Mouse (Mus musculus): ENCODE results near the gene Vnn1. TPM values are rescaled to one million over a fixed set of nuclear protein-coding genes. Genes with fewer than 3 reads are reported as not detected.

Gene Vnn1
- total and polyA plus RNA-seq, 3 experiments = not detected

- dilution Hi-C loops (cut with MboI; ENCODE audit: extremely low pct_ligation_motif_present, extremely low pct_unique_long_range_greater_than_20kb, low sequenced_read_pairs) = no loop called here
- TF ChIP-seq ZKSCAN1 (IDR thresholded peaks at IDR 0.05; ENCODE audit: borderline replicate concordance, low read depth, low read length) (no peak), CHD2 (IDR thresholded peaks at IDR 0.05; ENCODE audit: low read length) (no peak), NELFE (IDR thresholded peaks at IDR 0.05; ENCODE audit: low read depth, low read length) (no peak), POLR2A (IDR thresholded peaks at IDR 0.05; ENCODE audit: low read depth, low read length) (no peak), POLR2AphosphoS2 (IDR thresholded peaks at IDR 0.05; ENCODE audit: low read depth, low read length) (no peak), HCFC1 (IDR thresholded peaks at IDR 0.05; ENCODE audit: low read depth, low read length) (no peak), ETS1 (conservative IDR thresholded peaks at IDR 0.05; ENCODE audit: low read depth, low read length) (no peak), TBP (conservative IDR thresholded peaks at IDR 0.05; ENCODE audit: low read depth, low read length) (no peak), KAT2A (IDR thresholded peaks at IDR 0.05; ENCODE audit: insufficient replicate concordance, low read length) (no peak), MXI1 (IDR thresholded peaks at IDR 0.05; ENCODE audit: low read depth, low read length) (no peak), MAFK (IDR thresholded peaks at IDR 0.05; ENCODE audit: insufficient replicate concordance, low read length) (no peak), PAX5 (IDR thresholded peaks at IDR 0.05; ENCODE audit: low read length) (no peak), ZMIZ1 (IDR thresholded peaks at IDR 0.05; ENCODE audit: low read depth, low read length) (no peak), ZNF384 (IDR thresholded peaks at IDR 0.05; ENCODE audit: low read depth, low read length) (no peak), RCOR1 (conservative IDR thresholded peaks at IDR 0.05; ENCODE audit: low read depth, low read length) (no peak)
These were observed 29.5 kb downstream of the Vnn1 start for GRCm38 (mm10) chr10:23923941-23924340.

GRCm38 (mm10) chr10:23937613-23938012 is 43.1 kb downstream of the Vnn1 start:
- Histone ChIP-seq H3K27me3 (replicated peaks) (no peaks in the 10 kb centered on the region), H3K36me3 (replicated peaks in 1 of 2; ENCODE audit: control insufficient read depth in 1 of 2, insufficient read depth in 1 of 2, low read length in 1 of 2) (no peaks in the 10 kb centered on the region), H3K27ac (ENCODE audit: insufficient read depth, low read depth) (no peak overlapping the region), H3K4me3 (replicated peaks in 1 of 3; ENCODE audit: low read depth in 2 of 3, low read length in 2 of 3, poor library complexity in 1 of 3) (no peak overlapping the region), H3K79me2 (replicated peaks; ENCODE audit: control insufficient read depth, extremely low read depth, insufficient read depth, poor library complexity, severe bottlenecking) (no peaks in the 10 kb centered on the region), H3K9ac (ENCODE audit: insufficient read depth, low read depth) (no peak overlapping the region), H3K9me3 (replicated peaks; ENCODE audit: low read length) (no peaks in the 10 kb centered on the region), H3K4me1 (ENCODE audit: control insufficient read depth in 1 of 2, insufficient read depth in 2 of 2) (no peaks in the 10 kb centered on the region), H3K4me2 (ENCODE audit: insufficient read depth, low read depth, poor library complexity, severe bottlenecking) (no peak overlapping the region)
- TF ChIP-seq MAFK (IDR thresholded peaks at IDR 0.05; ENCODE audit: insufficient replicate concordance, low read length) (no peak), JUND (conservative IDR thresholded peaks at IDR 0.05; ENCODE audit: low read depth, low read length) (no peak), KAT2A (IDR thresholded peaks at IDR 0.05; ENCODE audit: insufficient replicate concordance, low read length) (no peak), MXI1 (IDR thresholded peaks at IDR 0.05; ENCODE audit: low read depth, low read length) (no peak), MYC (IDR thresholded peaks at IDR 0.05; ENCODE audit: low read depth, low read length) (no peak), SMC3 (IDR thresholded peaks at IDR 0.05; ENCODE audit: low read depth, low read length) (no peak), NRF1 (IDR thresholded peaks at IDR 0.05; ENCODE audit: low read depth, low read length) (no peak)
- in situ Hi-C loops (cut with MboI; ENCODE audit: low pct_ligation_motif_present, low pct_unique_long_range_greater_than_20kb, low sequenced_read_pairs) (no loop called here), dilution Hi-C loops (cut with MboI; ENCODE audit: extremely low pct_ligation_motif_present, extremely low pct_unique_long_range_greater_than_20kb, low sequenced_read_pairs) (no loop called here)
- no peak for DNase-seq (ENCODE audit: extremely low read depth)

More at GRCm38 (mm10) chr10:23923941-23924340, 29.5 kb downstream of the Vnn1 start:
- no peaks in the 10 kb centered on the region for H3K36me3 ChIP-seq (replicated peaks in 1 of 2; ENCODE audit: control insufficient read depth in 1 of 2, insufficient read depth in 1 of 2, low read length in 1 of 2)
- H3K27me3 ChIP-seq (replicated peaks) = no peaks in the 10 kb centered on the region
- H3K27ac ChIP-seq (ENCODE audit: insufficient read depth, low read depth) = no peak overlapping the region
- DNase-seq (ENCODE audit: extremely low read depth) = no peak
- no peaks in the 10 kb centered on the region for H3K79me2 ChIP-seq (replicated peaks; ENCODE audit: control insufficient read depth, extremely low read depth, insufficient read depth, poor library complexity, severe bottlenecking)
- no peak overlapping the region for H3K9ac ChIP-seq (ENCODE audit: insufficient read depth, low read depth)
- H3K9me3 ChIP-seq (replicated peaks; ENCODE audit: low read length) = no peaks in the 10 kb centered on the region
- H3K4me1 ChIP-seq (ENCODE audit: control insufficient read depth in 1 of 2, insufficient read depth in 2 of 2) = peaks cover 0 to 3% of the 10 kb centered on the region in 2 experiments; a peak in 2 of 4 replicates
- H3K4me3 ChIP-seq (replicated peaks in 1 of 3; ENCODE audit: low read depth in 2 of 3, low read length in 2 of 3, poor library complexity in 1 of 3) = no peak overlapping the region
- in situ Hi-C loops (cut with MboI; ENCODE audit: low pct_ligation_motif_present, low pct_unique_long_range_greater_than_20kb, low sequenced_read_pairs) = no loop called here
- H3K4me2 ChIP-seq (ENCODE audit: insufficient read depth, low read depth, poor library complexity, severe bottlenecking) = no peak overlapping the region

All from CH12.LX (cell line).